Mouse (Mus musculus) left cerebral cortex, postnatal 10 days (tissue): Measurements from ENCODE around the gene Tdrd3. TPM values are rescaled to one million over a fixed set of nuclear protein-coding genes. Genes with fewer than 3 reads are reported as not detected.

Experiments
- DNase-seq, 2 experiments: peaks; one replicate each; pipeline ENCODE4 v3.0.0; 2021 to 2022; ENCODE audit warnings: low spot score in 2 of 2, mixed read lengths in 1 of 2; ENCODE audit errors: extremely low spot score in 1 of 2
- intact Hi-C: fragments of 180-260 bp; cut with DNase I; formaldehyde crosslinking; loops from one replicate; pipeline ENCODE4 v1.15.1; 2025
- total RNA-seq, 2 experiments: library from RNA; stranded (reverse); gene quantifications; 2 replicates each; pipeline ENCODE4 v1.2.3; 2021

Gene Tdrd3
- total RNA-seq, 2 experiments from 2014 or later, result 28.2 to 35.1 TPM

DNA sequence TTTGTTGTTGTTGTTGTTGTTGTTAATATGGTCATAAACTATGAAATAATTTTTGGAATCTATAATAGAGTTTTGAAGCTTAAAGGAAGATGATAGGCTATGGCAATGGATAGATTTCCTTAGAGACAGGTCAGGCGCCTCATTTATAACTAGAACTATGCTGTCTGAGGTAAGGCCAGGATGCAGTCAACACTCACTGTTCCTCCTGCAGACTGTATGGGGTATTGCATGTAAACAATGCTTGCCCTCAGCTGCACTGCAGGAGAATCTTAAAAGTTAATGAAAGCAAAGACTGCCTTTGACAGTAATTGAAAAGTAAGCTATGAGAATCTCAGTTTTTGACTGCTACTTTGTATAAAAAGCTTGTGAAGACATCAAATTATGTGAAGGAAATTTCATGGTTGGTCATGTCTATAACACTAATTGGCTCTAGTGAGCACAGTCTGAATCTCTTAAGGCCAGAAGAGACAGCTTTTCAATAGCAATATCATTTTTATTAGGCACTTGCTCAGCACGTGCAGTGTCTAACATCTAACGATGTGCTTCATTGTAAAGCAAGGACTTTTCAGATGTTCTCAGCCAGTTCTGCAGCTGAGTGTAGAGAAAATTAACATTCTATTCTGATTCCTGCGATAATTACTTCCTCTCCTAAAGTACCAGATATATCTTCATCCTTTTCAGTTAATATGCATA lies 120.8 kb downstream of the Tdrd3 start:
- intact Hi-C loops, result no loop called here

DNA sequence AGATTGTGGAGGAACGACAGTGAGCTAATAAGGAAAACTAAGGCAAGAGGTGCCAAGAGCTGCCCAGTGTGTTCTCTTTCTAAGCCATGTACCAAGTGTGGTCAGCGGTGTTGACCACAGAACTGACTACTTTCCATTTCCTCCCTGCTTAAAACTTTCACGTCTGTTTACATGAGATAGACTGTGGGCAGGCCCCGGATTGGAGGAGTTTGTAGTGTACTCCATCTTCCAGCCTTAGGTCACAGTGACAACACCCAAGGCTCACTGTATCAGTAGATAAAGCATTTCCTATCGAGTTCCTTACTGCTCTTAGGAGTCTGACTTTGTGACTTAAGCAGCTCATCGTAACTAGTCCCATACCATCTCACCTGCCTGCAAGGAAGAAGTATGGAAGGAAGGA lies 133.5 kb downstream of the Tdrd3 start:
- no peak for DNase-seq
- intact Hi-C loops, result no loop called here

More for the DNA sequence above, 120.8 kb downstream of the Tdrd3 start:
- DNase-seq, result no peak

DNA sequence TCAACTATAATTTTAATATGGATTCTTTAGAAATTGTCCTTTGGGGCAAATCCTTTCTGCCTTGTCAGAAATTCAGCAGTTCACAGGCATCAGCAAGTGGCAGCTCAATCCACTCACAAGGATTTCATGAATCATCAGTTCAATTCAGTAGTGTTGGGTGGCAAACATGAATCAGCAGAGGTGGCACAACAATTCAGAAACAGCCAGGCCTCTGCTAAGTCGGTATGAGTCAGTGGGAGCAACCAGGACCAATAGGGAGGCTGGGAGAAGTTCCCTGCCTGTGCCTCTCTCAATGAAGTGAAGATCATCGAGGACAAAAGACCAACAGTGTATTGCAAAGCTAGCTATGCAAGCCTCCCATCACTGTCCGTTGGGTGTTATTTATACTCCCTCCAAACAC lies 135.8 kb downstream of the Tdrd3 start:
- no peak for DNase-seq
- intact Hi-C loops, result no loop called here

DNA sequence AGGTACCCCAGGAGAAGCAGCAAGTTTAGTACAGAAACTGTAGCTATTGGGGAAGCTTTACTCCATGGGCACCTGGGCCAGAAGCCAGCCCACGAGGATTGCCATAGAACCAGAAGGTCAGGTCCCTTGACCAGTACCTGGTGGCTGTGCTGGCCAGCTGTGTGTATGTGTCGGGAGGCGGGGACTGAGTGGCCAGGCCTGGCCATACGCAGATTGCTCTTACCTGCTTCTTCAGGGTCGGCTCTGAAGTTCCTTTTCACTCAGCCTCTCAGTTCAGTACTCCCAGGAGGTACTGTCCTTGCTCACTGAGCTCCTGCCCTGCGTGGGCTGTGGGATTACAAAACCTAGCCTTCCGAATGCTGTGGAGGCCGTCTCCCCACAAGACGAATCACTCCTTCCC lies 147.4 kb downstream of the Tdrd3 start:
- intact Hi-C loops, result no loop called here
- DNase-seq, result no peak

DNA sequence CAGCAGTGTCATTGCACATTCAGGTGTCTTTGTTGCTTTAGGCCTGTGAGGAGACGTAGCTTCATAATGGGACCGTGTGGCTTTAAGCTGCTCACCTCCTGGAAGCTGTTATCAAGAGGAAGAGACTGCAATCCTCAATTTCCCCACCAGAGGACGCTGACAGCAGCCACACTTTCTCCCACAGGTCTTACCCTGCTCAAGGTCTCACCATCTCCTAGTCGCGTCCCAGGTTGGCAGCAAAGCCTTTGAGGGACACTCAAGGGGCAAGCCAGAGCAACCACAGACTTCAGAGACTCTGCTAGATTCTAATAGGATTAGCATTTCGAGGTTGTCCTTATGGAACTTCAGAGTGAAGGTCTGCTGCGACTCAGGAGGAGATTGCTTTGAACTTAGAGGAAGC lies 149.8 kb downstream of the Tdrd3 start:
- intact Hi-C loops, result no loop called here
- peak; percentile 11 to 37 for DNase-seq

DNA sequence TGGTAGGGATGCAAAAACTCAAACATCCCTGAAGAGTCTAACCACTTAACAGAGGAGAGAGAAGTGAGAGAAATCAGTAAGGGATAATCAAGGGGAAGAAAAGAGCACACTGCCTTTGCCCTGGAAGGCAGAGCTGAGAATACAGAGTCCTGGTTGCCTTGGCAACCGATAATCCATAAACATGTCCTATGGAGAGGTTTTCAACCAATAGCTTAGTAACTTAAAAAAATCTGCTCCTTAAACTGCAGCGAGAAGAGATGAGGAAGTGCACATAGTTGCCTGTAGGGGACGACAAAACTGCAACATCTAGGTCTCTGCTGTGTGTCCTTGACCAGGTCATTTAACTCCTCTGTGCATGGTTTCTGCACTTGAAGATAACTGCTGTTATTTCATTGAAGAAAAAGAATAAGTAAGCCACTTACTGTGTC lies 150.6 kb downstream of the Tdrd3 start:
- peak in 1 of 2 experiments; percentile 26 for DNase-seq
- intact Hi-C loops, result no loop called here

DNA sequence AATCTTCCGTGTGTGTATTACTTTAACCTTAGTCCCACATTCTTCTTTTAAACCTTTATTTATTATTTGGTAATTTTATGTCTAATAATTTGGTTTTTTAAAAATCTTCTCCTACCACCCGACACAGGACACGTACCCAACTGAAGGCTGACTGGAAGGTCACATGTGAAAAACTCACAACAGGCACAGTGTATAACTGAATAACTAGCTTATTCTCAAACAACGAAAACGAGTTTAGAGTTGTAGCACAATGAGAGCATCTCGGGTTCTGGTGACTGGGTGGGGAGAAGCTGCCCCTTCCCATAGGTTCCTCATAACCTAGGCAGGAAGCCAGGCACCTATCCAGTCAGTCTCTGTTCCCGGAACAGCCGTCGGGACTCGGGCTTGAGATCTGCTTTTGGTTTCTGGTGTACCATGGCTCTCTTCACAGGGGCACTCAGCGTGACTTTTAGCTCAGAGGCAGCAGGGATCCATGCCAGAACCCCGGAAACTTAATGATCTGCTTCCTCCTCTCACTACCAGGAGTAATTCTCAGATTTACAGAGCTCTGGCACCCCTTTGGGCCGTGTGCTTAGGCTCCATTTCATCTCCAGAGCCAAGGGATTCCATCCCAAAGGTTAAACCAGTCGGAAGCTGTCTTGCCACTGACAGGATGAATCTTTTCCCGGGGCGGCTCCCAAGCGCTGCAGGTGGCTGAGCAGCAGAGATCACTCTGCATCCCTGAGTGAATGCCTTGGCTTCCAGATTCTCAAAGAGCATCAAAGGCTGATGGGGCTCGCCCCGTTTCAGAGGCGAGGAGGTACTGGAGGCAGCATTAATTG lies 151.4 kb downstream of the Tdrd3 start:
- intact Hi-C loops, result no loop called here

DNA sequence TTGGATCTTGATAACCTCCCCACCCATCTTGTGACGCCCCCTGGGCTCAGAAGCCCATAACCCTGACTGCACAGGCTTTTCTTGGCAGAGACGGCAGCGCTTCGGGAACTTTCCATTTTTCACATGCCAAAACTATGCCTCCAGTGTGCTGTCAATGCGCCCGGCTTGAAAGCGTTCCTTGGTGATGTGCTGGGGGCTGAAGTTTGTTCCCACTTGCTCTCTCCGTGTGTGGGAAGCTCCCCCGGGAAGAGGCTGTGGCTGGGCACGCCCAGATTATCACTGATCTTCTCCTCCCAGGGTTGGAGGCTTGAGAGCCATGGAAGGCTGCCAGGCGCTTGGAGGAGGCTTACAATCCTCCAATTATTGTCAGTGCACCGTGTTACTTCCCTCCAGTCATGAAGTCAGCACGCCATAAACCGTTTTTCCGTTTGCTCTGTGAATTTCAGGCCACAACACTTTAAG lies 152.0 kb downstream of the Tdrd3 start:
- peak; percentile 31 to 71 for DNase-seq
- intact Hi-C loops, result no loop called here

More for the DNA sequence above, 151.4 kb downstream of the Tdrd3 start:
- DNase-seq, result peak; percentile 12 to 32

DNA sequence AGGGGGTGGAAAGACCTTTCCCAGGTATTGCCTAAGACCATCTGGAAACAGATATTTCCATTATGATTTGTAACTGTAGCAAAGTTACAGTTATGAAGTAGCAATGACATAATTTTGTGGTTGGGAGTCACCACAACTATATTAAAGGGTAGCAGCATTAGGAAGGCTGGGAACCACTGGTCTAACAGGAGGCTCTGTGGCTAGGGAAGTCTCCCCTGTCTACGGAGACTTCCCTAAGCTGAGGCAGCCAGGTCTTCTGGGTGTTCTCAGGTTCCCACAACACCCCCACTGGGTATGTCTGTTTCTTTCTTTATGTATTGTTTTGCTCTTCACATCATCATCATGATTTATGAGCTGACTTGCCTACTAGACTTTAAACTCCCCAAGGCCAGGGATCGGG lies 153.0 kb downstream of the Tdrd3 start:
- intact Hi-C loops, result no loop called here
- no peak for DNase-seq

DNA sequence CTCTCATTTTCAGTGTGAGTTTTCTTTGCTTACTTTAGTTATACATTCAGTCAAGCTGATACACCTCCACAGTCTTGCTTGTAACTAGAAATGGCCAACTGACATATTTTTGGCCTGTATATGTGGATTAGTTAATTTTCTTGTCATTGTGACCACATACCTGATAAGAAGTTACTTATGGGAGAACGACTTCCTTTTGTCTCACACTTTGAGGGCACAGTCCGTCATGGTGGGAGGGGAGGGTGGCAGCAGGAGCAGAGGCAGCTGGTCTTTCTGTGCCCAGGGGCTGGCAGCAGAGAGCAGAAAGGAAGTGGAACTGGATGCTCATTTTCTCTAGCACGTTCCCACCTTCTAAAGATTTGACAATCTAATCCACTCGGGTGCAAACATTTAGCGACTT lies 156.0 kb downstream of the Tdrd3 start:
- intact Hi-C loops, result no loop called here
- no peak for DNase-seq

DNA sequence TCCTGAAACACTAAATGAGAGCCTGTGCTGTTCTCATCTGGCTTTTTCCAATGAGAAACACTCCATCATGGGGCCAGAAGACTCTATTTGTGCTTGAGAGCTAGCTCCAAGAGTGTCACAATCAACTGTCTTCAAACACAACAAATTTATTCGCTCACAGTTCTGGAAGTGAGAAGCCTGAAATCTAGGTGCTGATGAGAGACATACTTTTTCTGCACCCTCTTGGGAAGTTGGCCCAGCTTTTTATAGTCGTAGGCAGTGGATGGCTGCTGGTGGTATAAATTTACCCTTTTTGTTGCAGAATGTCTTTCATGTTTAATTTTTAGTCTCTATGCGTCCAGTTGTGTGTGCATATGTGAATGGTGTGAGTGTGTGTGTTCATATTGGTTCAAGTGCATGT lies 166.2 kb downstream of the Tdrd3 start:
- intact Hi-C loops, result no loop called here
- DNase-seq, result no peak
